Mouse (Mus musculus): ENCODE measurements around the gene Anks1b.
A peak's percentile ranks its signal among the peaks of the same experiment; 100 is the strongest.

Anks1b gene

DNA sequence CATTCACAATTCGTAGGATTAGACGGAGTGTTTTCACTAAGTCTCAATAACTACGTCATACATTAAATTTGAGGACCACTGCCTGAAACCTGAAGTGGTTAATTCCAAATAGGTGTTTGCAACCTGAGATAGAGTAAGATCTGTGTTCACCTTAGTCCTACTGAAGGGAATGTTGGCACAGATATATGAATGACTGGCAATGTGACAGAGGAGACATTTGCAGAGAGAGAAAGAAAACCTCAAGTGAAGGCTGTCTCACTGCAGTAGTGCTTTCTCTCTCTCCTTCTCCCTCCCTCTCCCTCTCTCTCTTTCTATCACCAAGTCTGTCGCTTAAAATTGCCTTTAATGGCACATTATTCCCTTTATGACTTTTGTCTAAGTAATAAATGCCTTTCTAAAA is 101.1 kb downstream of the Anks1b start:
- no peak for DNase-seq (ENCODE audit: low spot score in 2 of 2)

GRCm38 (mm10) chr10:89975431-89975841 is 102.1 kb downstream of the Anks1b start:
- DNase-seq (ENCODE audit: low spot score in 2 of 2), result no peak

DNA sequence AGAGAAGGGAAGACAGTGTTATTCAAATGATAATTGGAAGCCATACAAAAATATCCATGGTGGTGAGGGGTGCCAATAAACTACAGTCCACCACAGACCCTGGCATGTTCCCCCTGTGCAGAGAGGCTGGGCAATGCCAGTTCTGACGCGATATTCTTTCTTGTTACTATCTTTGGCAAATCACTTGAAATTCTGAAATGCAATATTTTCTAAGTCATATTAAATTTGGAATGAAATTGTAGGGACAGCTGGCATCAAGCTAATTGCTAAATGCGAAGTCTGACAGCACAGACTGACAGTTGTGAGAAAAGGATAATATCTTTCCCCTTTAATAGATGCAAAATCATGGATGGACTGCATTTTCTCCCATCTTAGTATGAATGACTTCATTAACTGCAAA is 103.3 kb downstream of the Anks1b start:
- no peak for DNase-seq (ENCODE audit: low spot score in 2 of 2)

DNA sequence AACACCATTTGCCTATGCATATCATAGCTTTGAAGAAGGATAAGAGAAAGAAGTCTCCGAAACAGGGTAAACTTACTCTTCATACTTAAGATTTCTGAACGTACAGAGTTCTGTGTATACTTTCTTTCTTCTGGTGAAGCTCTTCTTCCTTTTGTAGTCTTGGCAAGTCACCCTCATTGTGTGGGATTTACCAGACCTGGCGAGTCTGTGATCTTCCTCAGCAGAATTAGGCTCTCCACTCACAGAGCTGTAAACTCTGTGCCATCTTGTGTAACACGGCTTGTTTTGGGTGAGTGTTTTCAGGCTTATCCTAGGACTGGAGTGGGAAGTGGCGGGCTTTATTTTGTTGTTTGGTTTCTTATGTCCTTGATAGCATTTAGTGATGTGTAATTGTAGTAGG is 120.9 kb downstream of the Anks1b start:
- no peak for DNase-seq (ENCODE audit: low spot score in 2 of 2)

DNA sequence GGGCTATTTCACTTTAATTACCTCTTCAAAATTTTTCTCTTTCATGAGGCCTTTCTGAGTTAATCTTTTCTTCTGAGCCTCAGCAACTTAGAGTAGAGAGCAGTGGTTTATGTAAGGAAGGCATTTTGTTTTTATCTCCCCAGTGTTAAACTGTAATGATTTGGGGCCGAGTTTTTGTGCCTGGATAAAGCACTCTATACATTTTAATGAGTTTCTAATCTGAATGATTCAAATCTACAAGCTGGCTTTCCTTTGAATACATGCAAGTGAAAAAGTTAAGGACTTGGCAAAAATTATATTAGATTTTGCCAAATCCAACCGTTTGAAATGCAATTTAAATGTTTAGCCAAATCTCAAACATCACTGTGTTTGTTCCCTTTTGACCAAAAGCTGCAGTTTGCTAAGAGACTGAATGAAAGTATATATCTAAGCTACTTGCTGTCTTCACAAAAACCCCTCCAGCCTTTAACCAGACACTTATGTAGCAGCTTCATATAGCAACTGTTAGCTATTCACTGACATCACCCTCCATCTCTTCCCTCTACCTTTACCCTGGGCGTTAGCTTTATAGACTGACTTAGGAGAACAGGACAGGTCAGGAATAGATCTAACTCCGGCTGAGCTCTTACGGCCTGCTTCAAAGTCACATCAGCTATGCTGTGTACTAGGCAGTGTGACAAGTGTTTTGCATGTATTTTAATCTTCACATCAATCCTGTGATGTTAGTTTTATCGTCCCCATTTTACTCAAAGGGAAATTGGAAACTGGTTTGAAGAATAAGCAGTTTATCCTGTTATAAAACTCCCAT is 122.5 kb downstream of the Anks1b start:
- no peak for DNase-seq (ENCODE audit: low spot score in 2 of 2)

GRCm38 (mm10) chr10:90003980-90004729 is 130.8 kb downstream of the Anks1b start:
- no peak for DNase-seq (ENCODE audit: low spot score in 2 of 2)

- no peak for DNase-seq (ENCODE audit: low spot score in 2 of 2)
Observed at GRCm38 (mm10) chr10:90004882-90005281, 131.6 kb downstream of the Anks1b start.

GRCm38 (mm10) chr10:90033037-90033436 is 159.7 kb downstream of the Anks1b start:
- DNase-seq (ENCODE audit: low spot score in 2 of 2), result no peak

GRCm38 (mm10) chr10:90043287-90043686 is 170.0 kb downstream of the Anks1b start:
- DNase-seq (ENCODE audit: low spot score in 2 of 2), result no peak

GRCm38 (mm10) chr10:90043773-90044172 is 170.5 kb downstream of the Anks1b start:
- DNase-seq (ENCODE audit: low spot score in 2 of 2), result peak in 1 of 2 experiments; percentile 24

- no peak for DNase-seq (ENCODE audit: low spot score in 2 of 2)
Observed at GRCm38 (mm10) chr10:90044229-90044628, 170.9 kb downstream of the Anks1b start.

GRCm38 (mm10) chr10:90068651-90069050 is 195.3 kb downstream of the Anks1b start:
- no peak for DNase-seq (ENCODE audit: low spot score in 2 of 2)

GRCm38 (mm10) chr10:90077930-90078329 is 204.6 kb downstream of the Anks1b start:
- DNase-seq (ENCODE audit: low spot score in 2 of 2), result no peak

DNA sequence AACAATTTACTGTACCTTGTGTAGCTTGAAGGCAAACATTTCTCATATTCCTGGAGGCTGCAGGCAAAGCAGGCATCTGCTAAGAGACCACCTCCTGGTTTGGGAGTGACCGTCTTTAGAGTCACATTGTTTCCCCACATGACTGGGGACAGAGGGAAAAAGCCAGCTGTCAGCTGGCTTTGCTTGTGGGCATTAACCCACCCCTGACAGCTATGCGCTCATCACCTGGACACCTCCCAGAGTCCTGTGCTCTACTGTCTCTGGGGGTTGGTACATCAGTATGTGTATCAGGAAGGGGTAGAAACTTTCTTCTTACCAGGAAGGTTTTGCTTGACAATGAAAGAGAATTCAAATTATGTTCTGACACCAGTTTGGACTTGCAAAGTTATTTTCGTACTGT is 207.8 kb downstream of the Anks1b start:
- no peak for DNase-seq (ENCODE audit: low spot score in 2 of 2)

GRCm38 (mm10) chr10:90081630-90082029 is 208.3 kb downstream of the Anks1b start:
- DNase-seq (ENCODE audit: low spot score in 2 of 2), result no peak

GRCm38 (mm10) chr10:90093877-90094276 is 220.6 kb downstream of the Anks1b start:
- no peak for DNase-seq (ENCODE audit: low spot score in 2 of 2)

- DNase-seq (ENCODE audit: low spot score in 2 of 2), result no peak
Observed at GRCm38 (mm10) chr10:90112662-90113061, 239.4 kb downstream of the Anks1b start.

GRCm38 (mm10) chr10:90116867-90117266 is 243.6 kb downstream of the Anks1b start:
- DNase-seq (ENCODE audit: low spot score in 2 of 2), result no peak

DNA sequence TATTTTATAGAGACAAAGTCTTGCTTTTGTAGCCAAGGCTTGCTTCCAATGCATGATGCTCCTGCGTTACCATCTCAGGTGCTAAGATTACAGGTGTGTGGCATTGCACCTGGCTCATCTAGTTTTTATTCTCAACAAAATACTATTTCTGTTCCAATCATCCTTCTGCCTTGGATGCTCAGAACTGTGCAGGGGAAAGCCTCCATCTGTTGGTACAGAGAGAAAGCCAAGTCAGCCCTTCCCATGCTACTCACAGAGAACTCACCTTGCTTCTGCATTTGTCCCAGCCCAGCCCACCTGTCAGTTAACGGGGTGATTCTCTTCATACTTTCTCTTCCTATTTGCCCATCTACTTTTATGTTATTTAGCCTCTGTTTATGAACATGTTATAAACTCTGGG is 244.5 kb downstream of the Anks1b start:
- no peak for DNase-seq (ENCODE audit: low spot score in 2 of 2)

DNA sequence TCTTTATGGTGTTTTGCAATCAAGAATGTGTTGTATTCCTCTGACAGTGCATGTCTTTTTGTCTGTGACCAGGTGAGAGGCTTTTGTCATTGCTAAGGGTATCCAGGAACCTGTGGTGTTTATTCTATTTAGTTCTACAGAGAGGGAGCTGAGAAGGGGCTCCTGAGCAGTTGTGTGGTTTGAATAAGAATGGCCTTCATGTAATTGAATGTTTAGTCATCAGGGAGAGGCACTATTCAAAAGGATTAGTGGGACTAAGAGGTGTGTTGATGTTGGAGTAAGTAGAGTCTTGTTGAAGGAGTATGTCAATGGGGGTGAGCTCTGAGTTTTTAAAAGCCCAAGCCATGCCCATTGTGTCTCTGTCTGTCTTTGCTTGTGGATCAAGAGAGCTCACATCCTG is 264.2 kb downstream of the Anks1b start:
- DNase-seq (ENCODE audit: low spot score in 2 of 2), result no peak

DNA sequence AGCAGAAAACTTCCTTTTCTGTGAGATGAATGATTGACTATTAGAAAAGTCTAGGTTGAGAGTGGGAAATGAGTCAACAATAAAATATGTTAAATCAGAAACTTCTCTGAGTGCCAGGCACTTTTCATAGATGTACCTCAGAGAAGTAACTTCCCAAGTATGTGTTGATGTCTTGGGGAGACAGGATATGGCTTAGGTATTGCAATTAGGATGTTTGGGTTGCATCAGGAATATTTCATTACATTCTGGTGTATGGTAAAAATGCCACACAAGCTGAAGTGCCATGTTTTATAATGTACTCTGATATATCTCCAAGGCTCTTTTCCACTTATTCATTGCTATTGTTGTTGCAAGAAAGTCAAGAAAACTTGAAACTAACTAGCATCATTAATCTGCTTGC is 267.6 kb downstream of the Anks1b start:
- DNase-seq (ENCODE audit: low spot score in 2 of 2), result no peak

DNA sequence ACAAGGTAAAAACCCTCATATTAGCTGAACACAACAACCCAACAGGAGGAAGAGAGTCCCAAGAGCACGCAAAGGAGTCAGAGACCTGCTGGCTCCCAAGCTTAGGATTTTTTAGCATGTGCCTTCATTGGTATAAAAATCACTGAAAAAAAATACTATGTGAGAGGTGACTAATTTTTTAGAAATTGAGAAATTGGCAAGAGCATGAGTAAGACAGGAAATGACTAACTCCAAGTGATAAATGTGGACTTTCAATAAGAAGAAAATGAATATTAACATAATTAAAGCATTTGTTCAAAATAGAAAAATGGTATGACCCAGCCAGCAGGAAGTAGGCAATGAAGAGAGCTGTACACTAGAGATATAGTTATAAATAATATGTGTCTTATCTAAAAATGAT is 271.1 kb downstream of the Anks1b start:
- no peak for DNase-seq (ENCODE audit: low spot score in 2 of 2)

DNA sequence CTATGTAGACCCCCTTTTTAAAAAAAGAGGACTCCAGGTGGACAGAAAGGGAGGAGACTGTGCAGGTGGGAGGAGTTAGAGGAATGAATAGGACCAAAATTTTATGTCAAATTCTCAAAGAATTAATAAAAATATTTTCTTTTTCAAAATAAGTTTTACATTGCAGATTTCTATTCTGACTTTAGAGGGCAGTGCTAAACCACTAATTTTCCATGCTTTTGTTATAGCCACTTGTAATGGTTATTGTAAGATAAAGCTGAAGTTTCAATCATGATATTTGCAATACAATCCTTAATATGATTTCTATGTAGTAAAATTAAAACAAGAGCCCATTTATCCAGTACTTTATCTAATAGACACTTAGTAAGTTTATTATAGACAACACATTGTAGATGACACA is 278.2 kb downstream of the Anks1b start:
- no peak for DNase-seq (ENCODE audit: low spot score in 2 of 2)

All from frontal cortex, postnatal 10 days (tissue).